Mouse (Mus musculus) NIH3T3 (cell line): Measurements from ENCODE around the gene Ppp1cb.
"Not testable (repeated sequence)": the region's sequence is repeated elsewhere in the genome, so short reads cannot be mapped to it uniquely, and the experiment has no call there.

Source experiments
- DNase-seq: peaks from one replicate; pipeline ENCODE4 v3.0.0-alpha.2; 2012; ENCODE audit warnings: low read depth

The Ppp1cb gene

DNA sequence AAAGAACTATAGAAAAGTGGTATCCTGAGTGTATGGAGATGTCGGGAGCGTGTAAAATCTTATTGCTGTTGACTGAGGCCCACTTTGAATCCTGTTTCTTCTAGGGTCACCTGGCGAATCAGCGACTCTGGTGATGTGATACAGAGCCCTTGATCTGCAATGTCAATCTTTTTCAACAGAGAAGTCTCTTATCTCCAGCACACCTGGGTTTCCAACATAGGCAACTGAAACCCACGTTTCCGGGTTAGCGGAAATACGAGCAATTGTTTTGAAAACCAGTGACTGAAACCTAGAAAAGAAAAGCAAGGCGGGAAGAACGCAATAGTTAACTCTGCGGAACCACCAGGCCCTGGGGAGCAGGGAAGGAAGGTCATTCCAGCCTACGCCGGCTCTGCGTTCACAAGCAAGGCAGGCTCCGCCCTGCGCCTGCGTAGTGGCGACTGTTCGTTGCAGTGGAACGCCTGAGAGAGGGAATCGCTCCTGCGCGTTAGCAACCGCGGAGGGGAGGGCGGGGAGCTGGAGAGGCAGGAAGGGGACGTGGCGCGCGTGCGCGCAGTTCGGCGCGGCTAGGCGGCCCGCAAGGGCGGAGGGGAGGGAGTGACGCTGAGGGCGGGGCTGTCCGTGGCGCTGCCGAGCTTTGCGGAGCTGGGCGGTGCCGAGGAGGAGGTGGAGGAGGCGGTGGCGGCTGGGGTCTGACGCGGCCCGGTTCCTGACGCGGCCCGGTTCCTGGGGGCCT is at the start of gene Ppp1cb:
Gene Ppp1cb (plus strand): TSS at position 436 of the 736 bp plus-strand sequence.
- peak; percentile 100 for DNase-seq

DNA sequence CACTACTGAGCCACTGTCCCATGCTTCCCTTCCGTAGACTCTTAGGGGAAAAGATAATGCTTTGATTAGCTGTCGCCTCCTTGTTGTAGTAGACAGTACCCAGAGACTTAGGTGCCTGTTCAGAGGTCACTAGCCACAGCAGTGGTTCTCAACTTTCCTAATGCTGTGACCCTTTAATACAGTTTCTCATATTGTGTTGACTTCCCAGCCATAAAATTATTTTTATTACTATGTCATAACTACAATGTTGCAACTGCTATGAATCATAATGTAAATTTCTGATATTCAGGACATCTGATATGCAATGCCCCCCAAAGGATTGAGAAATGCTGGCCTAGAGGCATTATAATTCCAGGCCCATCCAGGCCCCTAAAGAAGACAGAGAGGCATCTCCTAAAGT is 48.9 kb upstream of the Ppp1cb start:
- DNase-seq, result peak; percentile 56

DNA sequence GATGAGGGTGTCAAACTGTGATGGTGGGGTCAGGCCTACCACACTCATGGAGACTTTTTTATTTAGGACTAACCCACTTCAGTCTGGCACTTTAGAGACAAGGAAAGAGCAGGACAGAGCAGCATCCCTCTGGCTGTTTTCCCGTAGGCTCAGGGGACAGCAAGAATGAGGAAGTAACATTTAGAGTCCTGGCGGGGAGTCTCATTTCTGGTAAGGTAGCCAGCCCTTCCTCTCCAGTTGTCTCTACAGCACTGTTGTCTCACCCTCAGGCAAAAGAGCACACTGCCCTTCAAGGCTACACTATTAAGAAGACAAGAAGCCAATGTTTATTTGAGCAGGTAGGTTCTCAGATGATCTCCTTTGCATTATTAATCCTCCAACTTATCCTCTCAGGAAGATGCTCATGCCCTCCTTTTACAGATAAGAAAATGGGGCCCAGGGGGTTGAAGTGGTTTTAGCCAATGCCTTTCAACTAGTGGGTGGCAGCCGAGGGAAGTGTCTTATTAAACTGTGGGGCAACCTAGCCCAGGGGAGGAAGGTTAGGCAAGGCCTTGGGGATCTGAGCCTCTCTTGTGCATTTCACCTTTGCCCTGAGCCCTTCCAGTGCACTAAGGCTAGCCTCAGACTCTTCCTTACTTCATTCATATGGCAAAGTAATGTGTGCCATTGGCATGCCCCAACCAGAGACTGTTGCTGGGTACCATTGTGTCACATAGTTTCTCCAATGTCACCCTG is 47.5 kb upstream of the Ppp1cb start:
- DNase-seq, result no peak

GRCm38 (mm10) chr5:32412186-32412950 is 46.3 kb upstream of the Ppp1cb start:
- peak; percentile 59 for DNase-seq

DNA sequence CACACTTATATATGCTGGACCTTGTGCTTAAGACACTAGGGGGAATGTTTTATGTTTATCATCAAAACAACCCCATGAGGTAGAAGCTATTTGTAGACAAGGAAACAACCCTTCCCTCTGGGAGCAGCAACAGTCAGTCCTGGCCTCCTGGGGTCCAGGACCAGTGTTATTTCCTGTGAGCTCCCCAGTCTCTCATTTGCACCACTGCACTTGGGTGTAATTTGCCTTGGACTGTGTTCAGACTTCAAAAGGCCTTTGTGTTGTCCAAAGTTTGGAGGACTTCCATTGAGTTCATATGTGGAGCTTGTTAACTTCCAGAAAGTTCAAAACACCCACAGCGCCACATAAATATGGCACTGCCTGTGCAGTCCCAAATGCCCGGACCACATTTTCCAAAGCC is 45.6 kb upstream of the Ppp1cb start:
- peak; percentile 58 for DNase-seq

GRCm38 (mm10) chr5:32413569-32413968 is 45.1 kb upstream of the Ppp1cb start:
- peak; percentile 49 for DNase-seq

DNA sequence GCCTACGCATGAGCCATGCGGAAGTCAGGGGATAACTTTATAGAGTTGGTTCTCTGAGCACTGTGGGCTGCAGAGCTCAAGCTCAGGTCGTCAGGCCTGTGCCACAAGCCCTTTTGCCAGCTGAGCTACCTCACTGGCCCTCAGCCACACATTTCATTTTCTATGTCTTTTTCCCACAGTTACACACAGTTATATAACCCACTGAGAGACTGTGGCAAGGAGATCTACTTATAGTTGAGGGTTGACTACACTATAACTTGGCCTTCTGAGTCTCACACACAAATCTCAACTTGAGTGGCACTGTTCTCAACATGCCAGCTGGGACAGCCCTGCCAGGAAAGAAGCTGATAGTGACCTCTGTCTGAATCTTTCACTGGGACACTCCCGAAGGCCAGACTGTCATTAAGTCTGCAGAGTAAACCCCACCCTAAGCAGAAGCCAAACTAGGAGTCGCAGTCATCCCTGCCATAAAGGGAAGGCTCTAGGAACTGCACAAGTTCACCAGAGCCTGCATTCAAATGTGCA is 44.1 kb upstream of the Ppp1cb start:
- no peak for DNase-seq

DNA sequence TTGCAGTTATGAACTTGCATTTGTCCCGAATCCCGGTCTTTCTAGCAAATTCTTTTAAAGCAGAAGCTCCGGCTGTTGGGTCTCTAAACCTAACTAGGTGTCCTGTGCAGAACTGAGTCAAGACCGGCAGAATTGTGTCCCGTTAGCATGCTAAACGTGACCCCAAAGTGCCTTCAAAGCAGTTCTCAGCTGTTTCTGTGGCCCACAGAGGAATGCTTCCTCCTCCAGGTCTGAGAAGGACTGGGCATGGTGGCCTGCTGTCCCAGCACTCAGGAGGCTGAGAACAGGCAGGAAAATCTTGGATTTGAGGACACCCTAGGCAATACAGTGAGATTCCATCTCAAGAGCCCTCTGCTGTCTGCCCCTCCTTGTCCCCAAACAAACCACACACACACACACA is 43.1 kb upstream of the Ppp1cb start:
- no peak for DNase-seq

DNA sequence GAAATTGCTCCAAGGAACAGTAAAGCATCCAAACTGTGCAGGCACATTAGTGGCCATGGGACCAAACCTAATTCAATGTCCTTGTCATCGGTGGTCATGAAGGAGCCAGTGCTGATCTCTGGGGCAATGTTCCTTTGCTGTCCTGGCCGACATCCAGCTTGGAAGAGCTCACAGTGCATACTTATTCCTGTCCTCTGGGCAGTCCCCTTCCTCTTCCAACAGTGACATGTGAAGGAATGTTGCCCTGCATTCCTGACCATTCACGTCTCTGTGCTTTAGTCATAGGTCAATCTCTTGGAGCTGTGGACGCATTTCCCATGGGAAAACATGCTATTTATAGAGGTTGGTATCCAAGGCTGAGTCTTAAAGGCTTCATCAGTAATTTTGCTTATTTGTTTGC is 41.8 kb upstream of the Ppp1cb start:
- DNase-seq, result peak; percentile 81

DNA sequence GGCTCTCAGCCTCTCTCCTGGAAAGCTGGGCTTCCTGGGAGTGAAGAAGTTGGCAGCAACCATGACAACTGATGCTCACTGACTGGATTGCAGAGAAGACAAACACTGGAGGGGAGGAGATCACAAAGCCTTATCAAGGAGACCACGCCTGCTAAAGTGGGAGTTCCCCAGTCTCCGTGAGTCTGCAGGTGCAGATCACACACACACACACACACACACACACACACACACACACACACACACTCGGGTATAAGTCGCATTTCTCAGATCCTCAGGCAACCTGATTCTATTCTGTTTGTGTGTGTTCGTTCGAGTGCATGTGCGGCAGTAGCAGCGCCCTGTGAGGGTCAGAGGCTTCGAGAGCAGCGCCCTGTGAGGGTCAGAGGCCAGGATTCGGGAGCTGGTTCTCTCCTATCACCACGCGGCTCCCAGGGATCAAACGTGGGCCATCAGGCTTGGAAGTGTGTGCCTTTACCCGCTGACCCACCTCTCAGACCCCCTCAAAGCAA is 36.5 kb upstream of the Ppp1cb start:
- DNase-seq, result no peak

DNA sequence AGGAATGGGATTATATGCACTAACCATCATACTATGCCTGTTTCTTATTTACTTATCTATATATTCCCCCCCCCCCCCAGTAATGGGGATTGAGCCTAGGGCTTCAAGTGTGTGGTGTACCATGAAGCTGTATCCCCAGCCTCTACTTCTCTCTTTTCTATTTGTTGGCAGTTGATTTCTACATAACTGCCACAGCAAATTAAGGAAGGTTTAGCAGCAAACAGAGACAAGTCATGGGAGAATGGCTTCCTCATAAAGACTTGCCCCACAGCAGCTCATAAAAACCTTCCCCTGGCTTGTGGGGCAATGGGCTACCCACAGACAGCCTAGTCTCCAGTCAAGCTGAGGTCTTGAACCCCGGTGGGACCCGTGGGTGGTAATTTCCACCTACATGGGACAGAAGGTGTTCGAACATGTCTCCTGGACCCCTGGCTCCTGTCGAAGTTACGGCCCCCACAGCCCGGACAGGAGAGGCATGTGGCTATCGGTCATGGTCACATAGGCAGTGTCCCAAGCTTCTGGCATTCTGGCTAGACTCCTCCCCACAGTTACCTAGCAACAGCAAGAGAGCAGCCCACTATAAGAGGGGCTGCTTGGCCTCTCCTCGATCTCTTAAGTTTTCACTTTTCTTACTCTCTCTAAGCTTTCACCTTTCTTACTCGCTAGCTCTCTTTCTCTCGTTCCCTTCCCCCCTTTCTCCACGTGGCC is 35.1 kb upstream of the Ppp1cb start:
- DNase-seq, result no peak

DNA sequence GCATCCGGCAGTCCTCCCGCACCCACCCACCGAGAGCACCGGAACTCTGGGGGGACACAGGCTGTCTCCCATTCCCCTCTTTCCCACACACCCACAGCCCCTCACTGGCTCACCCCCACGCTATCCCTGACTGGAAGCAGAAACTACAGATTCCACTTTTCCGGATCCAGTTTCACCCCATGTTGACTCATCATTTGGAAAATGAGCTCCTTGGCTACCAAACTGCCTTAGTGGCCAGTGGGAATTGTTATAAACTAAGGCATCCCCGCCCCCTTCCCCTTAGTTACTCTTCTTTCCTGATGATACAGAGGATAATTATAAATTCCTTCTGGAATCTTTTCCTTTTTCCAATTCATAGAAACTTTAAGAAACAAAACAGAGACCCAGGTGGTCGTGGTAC is 34.2 kb upstream of the Ppp1cb start:
- peak; percentile 78 for DNase-seq

DNA sequence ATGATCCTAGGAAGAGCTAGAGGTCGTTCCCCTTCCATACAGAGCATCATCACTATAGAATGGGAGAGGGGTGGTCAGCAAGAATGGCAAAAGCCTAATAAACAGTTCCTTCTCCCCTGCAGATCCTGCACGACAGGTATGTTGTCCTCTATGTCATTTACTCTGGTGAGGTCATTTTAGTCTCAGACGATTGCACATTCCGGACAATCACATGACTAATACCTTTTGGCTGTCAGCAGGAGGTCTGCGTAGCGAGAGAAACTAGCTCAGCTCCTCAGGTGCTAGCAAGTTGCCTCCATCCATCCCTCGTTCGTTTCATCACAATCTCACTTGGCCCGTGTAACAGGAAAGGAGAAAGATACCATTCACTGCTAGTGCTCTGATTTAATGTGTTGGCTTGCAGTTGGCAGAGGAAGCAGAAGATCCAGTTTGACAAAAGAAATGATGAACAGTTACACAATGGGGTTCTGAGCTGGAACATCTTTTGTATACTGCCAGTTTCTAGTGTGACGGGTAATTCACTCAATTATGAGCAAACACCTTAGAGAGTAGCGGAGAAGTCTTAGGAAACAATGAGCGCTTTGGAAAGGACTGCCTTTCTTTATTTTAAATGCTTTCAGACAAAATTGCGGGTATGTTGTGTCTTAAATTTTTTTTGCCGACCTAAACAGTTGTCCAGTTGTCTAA is 33.0 kb upstream of the Ppp1cb start:
- no peak for DNase-seq

DNA sequence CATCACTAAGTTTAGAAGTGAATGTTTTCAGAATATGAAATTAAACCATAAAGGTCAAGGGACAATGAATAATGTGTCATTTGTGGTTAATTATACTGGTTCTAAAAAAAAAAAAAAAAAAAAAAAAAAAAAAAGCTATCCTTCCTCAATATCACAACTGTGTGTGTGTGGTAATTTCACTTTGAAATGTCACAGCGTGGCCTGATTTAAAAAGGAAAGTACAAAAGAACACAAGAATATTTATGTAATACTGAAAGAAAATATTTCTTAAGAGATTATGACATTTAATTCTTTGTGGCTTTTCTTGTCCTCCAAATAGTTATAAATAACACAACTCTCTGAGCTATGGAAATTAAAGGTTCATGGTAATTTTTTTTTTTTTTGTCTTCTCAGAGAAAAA is 28.2 kb upstream of the Ppp1cb start:
- DNase-seq, result no peak

DNA sequence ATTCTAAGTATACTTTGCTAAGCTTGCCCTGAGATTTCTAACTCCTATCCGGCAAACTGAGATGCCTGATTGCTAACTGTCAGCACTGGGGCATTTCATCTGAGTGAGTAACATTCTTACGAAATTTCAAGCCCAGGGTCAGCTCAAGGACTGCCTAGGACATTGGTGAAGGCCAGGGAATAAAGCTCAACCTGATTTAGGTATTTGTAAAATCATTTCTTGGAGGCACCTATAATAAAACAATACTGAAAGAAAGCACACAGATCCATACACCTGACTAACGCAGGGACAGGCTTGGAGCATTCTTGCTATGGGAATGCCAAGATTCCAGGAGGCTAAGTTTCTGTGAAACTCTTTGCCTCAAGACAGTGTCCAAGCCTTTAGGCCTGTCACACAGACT is 24.3 kb upstream of the Ppp1cb start:
- DNase-seq, result not testable (repeated sequence)

- DNase-seq, result no peak
Measured at GRCm38 (mm10) chr5:32435612-32436011, 23.0 kb upstream of the Ppp1cb start.

DNA sequence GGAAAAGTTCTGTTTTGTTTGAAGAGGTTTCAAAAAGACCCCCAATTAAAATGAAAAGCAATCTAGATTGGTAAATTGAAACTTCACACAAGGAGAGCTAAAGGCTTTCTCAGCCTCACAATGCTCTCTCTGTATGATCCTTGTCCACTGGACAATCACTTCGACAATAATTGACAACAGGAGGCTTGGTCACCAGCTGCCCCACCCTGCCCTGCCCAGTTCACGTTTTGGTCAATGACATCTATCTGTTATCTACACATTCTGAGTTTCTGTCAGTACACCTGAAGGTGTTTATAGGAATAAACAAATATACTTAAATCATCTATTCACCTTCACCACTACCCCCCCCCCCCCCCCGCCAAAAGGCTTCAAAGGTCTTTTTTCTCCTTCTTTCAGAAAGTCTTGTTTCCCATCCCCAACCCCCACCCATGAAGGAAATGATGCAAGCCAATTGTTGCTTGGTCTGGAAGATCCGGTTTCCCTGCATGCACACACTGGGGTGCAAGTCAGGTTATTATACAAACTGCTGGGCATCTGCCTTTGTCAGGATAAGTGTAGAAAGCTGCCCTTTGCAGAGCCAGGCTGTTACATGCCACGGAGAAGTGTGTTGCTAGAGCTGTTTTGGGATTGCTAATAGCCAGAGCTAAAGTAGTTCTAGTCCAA is 20.6 kb upstream of the Ppp1cb start:
- no peak for DNase-seq

DNA sequence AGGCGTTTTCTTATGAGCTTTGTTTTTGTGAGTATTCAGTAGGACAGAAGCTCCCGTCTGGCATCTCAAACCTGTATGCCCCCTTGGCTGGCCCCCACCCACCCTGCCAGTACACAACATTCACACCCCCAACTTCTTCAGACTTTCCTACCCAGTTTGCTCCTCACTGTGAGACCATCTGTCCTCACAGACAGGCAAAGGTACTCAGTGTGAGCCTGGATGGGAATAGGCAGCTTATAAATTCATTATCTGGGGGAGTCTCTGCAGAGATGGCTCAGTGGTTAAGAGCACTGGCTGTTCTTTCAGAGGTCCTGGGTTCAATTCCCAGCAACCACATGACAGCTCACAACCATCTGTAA is 20.1 kb upstream of the Ppp1cb start:
- DNase-seq, result no peak

GRCm38 (mm10) chr5:32441336-32441735 is 17.3 kb upstream of the Ppp1cb start:
- peak; percentile 23 for DNase-seq

GRCm38 (mm10) chr5:32441992-32442575 is 16.6 kb upstream of the Ppp1cb start:
- DNase-seq, result peak; percentile 21
